Mouse (Mus musculus) megakaryocyte, embryonic 14.5 days (primary cell): ENCODE measurements around the gene Cacna1s.

ENCODE experiments used
- FLI1 ChIP-seq: IDR thresholded peaks from 2 replicates; pipeline ENCODE4 v1.6.1; 2012; ENCODE audit warnings: low read length, inconsistent platforms, mixed read lengths
- GATA1 ChIP-seq: IDR thresholded peaks from 3 replicates; pipeline ENCODE4 v1.6.1; 2012; ENCODE audit warnings: mixed read lengths, low read length, inconsistent platforms, borderline replicate concordance

DNA sequence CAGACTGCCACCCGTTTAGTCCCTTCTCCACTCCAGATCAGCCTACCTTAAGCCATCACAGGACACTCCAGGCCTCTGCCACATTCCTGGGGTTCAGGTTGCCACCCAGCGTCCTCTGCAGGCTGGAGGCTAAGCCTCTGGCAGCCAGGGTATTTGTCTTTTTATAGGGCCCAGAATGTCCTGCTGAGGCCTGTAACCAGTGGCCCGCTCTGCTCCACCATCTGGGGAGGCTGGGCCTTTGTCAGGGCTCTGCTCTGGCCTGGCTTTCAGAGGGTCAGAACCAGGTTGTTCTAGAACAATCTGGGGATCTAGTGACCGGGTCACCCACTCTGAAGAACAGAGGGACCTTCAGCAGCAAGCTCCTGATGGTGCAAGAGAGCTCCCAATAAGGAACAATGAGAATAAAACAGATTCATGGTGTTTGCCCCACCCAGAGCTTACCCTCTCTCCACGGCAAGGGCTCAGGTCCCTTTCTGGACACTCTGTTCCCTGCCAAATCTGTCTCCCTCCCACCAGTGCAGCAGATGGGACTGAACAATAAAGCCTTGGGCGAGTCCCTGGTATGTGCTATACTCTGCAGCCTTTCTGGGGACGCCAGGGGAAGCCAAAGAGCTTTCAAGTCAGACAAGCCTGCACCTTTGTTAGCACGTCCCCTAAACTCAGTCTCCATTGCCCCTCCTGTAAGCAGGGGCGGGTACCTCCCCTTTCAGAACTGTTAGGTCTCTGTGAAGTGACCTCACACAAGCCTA, 8.7 kb downstream of the Cacna1s start:
- no peak for TF ChIP-seq FLI1
- TF ChIP-seq GATA1: no peak
